Mouse (Mus musculus) liver, embryonic 14.5 days (tissue): ENCODE data around the gene Gse1. TPM values are rescaled to one million over a fixed set of nuclear protein-coding genes. Genes with fewer than 3 reads are reported as not detected.

Experiments
- ATAC-seq: fragments of 200-750 bp; cut with Nextera tagmentation; 2 replicates; pipeline ENCODE4 v1.8.0; 2017; ENCODE audit warnings: moderate number of reproducible peaks, mild to moderate bottlenecking, moderate library complexity; ENCODE audit not compliant: insufficient read depth
- DNase-seq, 3 experiments: peaks; one replicate each; pipeline ENCODE4 v3.0.0-alpha.2; 2012 to 2013; ENCODE audit warnings: low read depth in 3 of 3, low spot score in 3 of 3
- H3K27ac ChIP-seq: fragments of 300-500 bp; sonication (generic); 2 replicates; pipeline ENCODE4 v1.5.1; 2014; ENCODE audit warnings: moderate library complexity, mild to moderate bottlenecking, control low read depth, inconsistent platforms
- H3K27me3 ChIP-seq: fragments of 300-500 bp; sonication (generic); 2 replicates; pipeline ENCODE4 v1.6.1; 2014; ENCODE audit warnings: mild to moderate bottlenecking, low read length, moderate library complexity; ENCODE audit not compliant: control insufficient read depth, insufficient read depth
- H3K36me3 ChIP-seq: fragments of 300-500 bp; sonication (generic); replicated peaks from 2 replicates; pipeline ENCODE4 v1.6.1; 2014; ENCODE audit warnings: low read depth; ENCODE audit not compliant: control insufficient read depth, insufficient read depth
- H3K4me1 ChIP-seq, 2 experiments: fragments of 200-500 bp in 1 of 2; fragments of 300-500 bp in 1 of 2; sonication (generic) in 1 of 2; replicated peaks; 2 replicates each; pipeline ENCODE4 v1.6.1; 2012 to 2014; ENCODE audit warnings: antibody characterized with exemption in 1 of 2, inconsistent platforms in 1 of 2, low read length in 1 of 2; ENCODE audit not compliant: control insufficient read depth in 2 of 2, insufficient read depth in 2 of 2
- H3K4me2 ChIP-seq: fragments of 300-500 bp; sonication (generic); 2 replicates; pipeline ENCODE4 v1.6.1; 2014; ENCODE audit warnings: low read depth, mild to moderate bottlenecking, control low read depth, moderate library complexity
- H3K4me3 ChIP-seq, 2 experiments: fragments of 200-500 bp in 1 of 2; fragments of 300-500 bp in 1 of 2; sonication (generic) in 1 of 2; 2 replicates each; pipeline ENCODE4 v1.5.1; 2012 to 2014; ENCODE audit warnings: low read depth in 2 of 2, low read length in 2 of 2, mild to moderate bottlenecking in 2 of 2, control low read depth in 1 of 2, inconsistent platforms in 1 of 2, moderate library complexity in 1 of 2; ENCODE audit not compliant: insufficient read depth in 1 of 2
- H3K9ac ChIP-seq: fragments of 300-500 bp; sonication (generic); replicated peaks from 2 replicates; pipeline ENCODE4 v1.6.1; 2014; ENCODE audit warnings: mild to moderate bottlenecking, control low read depth, moderate library complexity
- H3K9me3 ChIP-seq: fragments of 300-500 bp; sonication (generic); 2 replicates; pipeline ENCODE4 v1.6.1; 2016; ENCODE audit warnings: low read length, mixed read lengths; ENCODE audit not compliant: control insufficient read depth
- CTCF ChIP-seq: IDR thresholded peaks from 2 replicates; pipeline ENCODE4 v1.5.1; 2016; ENCODE audit warnings: antibody characterized with exemption, low read depth, control low read depth
- EP300 ChIP-seq: IDR thresholded peaks from 2 replicates; pipeline ENCODE4 v1.6.1; 2016; ENCODE audit warnings: antibody characterized with exemption, low read depth
- WGBS: fragments of 180-500 bp; shearing (Covaris S2); extraction: QIAGEN DNeasy Blood & Tissue Kit; methylation state at CpG from one replicate; pipeline ENCODE4 v1.1.7; 2014; ENCODE audit not compliant: insufficient replicate concordance; 5-methylcytosine and 5-hydroxymethylcytosine counted together
- polyA plus RNA-seq, 2 experiments: library from polyadenylated mRNA; depleted of rRNA in 1 of 2; stranded (reverse) in 1 of 2; unstranded in 1 of 2; fragments of >200 nt; fragmentation: Nextera tagmentation in 1 of 2; extraction: Ambion mirVana in 1 of 2; gene quantifications; 2 replicates each; pipeline versions ENCODE4 v1.2.1 to v1.2.3; 2012 to 2014

Gene Gse1
- polyA plus RNA-seq, 2 experiments = 11.4 to 14.9 TPM

DNA sequence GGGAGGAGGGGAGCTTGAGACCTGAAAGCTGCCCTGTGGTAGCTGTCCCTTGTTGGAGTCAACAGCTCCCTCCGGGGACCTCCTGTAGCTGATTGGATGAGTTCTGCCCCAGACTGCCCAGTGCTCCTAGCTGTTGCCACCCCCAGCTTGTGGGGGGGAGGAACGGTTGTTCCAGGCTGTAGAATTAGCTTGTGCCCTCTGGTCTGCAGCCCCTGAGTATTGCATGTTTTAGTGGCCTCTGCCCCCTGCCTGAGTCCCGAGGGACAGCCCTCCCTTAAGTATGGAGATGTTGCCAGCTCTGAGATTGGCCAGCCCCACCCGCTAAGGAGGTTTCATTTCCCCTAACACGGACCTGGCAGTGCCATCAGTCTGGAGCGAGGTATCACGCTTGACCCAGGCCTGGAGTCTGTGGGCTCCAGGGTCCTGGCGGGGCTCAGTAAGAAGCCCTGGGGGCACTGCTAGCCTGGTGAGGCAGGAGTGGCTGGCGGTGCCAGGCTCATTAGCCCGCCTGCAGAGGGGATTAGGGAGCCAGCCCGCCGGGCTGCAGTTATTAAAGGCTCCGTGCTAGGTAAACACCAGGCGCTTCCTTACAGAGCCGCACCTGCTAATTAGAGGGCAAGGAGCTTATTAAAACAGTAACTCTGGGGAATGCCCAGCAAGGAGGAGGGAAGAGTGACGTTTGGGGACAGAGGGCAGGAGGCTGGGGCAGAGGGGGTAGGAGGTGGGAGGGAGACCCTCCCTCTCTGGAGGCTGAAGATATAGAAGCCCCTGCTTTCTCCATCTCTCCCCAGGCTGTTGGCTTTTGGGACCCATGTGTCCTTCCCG lies 107.2 kb downstream of the Gse1 start:
- Histone ChIP-seq H3K36me3 (no peaks in the 10 kb centered on the region), H3K4me2 (peak overlapping the region; percentile 68), H3K9me3 (no peaks in the 10 kb centered on the region), H3K4me1 (peaks cover 15 to 31% of the 10 kb centered on the region in 2 experiments), H3K4me3 (peak overlapping the region in 1 of 2 experiments; percentile 26; a peak in 2 of 4 replicates), H3K9ac (peak overlapping the region; percentile 44), H3K27me3 (no peaks in the 10 kb centered on the region), H3K27ac (no peak overlapping the region)
- 4% methylated on average over 17 of the region's 17 CpGs for WGBS
- ATAC-seq = no peak
- no peak for TF ChIP-seq EP300
- DNase-seq = no peak

DNA sequence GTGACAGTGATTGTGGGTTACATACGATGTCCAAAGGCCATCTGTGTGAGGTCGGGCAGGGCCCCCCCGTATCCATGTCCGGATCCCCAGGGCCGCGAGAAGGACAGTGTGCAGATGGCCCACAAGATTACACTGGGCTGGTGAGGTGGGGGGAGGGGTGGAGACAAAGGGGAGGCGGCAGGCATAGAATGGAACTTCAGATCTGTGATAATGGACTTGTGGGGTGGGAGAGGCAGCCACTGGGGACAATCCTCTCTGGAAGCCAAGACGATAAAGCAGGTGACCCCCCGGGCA lies 107.8 kb downstream of the Gse1 start:
- Histone ChIP-seq H3K4me3 (peak overlapping the region in 1 of 2 experiments; percentile 26; a peak in 2 of 4 replicates), H3K27me3 (no peaks in the 10 kb centered on the region), H3K27ac (no peak overlapping the region), H3K9ac (no peak overlapping the region; the same call in 1 of the 2 replicates), H3K36me3 (no peaks in the 10 kb centered on the region), H3K4me2 (peak overlapping the region; percentile 68), H3K9me3 (no peaks in the 10 kb centered on the region), H3K4me1 (peaks cover 15 to 31% of the 10 kb centered on the region in 2 experiments)
- WGBS = 3% methylated on average over 9 of the region's 9 CpGs
- TF ChIP-seq CTCF (no peak), EP300 (no peak)
- DNase-seq = no peak
- peak; percentile 61 for ATAC-seq

DNA sequence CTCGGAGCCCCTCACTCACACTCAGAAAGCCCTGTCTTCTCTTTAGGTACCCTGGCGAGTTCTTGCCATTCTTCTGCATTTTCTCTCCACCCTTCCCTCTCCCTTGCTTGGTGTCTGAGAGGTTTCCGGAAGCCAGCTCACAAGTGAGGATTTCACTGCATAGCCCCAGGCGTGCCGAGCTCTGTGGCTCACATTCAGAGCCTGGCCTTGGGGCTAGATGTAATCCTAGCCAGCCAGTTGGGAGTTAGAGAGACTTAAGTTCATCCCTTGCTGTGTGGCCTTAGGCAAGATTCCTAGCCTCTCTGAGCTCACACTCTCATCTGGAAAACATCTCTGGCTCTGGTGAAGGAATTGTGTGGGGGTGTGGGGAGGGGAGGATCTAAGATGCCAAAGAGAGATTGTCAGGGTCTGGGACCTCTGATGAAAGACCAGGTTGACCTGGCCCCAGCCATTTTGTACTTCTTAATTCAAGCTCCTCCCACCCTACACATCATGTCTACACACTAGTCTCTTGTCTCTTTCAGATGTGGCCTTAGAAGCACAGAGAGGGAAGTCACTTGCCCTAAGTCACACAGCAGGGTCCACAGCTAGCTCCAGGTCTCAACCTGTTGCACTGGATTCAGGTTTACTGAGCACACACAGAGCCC lies 108.8 kb downstream of the Gse1 start:
- DNase-seq (no peak), ATAC-seq (no peak)
- no peak for TF ChIP-seq EP300
- no peak for TF ChIP-seq CTCF
- no peak overlapping the region for H3K4me2 ChIP-seq
- no peak overlapping the region for H3K27ac ChIP-seq
- H3K4me3 ChIP-seq = no peak overlapping the region
- no peaks in the 10 kb centered on the region for H3K27me3 ChIP-seq
- 16% methylated on average over 5 of the region's 5 CpGs for WGBS
- H3K4me1 ChIP-seq = peaks cover 15 to 31% of the 10 kb centered on the region in 2 experiments
- H3K9ac ChIP-seq = no peak overlapping the region
- no peaks in the 10 kb centered on the region for H3K36me3 ChIP-seq
- no peaks in the 10 kb centered on the region for H3K9me3 ChIP-seq

DNA sequence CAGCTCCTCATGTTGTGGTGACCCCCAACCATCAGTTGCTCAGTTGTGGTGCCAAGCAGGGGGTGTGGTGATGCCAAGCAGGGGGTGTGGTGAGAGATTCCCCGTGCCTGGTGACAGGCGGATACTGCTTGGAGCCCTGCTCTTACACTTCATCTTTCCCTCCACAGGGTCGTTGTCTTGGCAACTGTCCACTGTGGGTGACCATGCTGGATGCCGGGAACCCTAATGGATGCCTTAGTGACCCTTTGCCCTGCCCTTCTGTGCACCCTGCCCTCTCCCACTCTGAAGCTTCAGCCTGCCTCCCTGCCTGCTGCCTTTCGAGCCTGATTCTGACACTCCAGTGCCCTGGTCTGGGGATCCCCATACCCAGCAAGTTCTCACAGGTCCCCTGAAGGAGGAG lies 109.4 kb downstream of the Gse1 start:
- no peak overlapping the region for H3K4me2 ChIP-seq
- 65% methylated on average over 5 of the region's 5 CpGs for WGBS
- no peak for ATAC-seq
- H3K27me3 ChIP-seq = no peaks in the 10 kb centered on the region
- peaks cover 15 to 30% of the 10 kb centered on the region in 2 experiments for H3K4me1 ChIP-seq
- no peak overlapping the region for H3K27ac ChIP-seq
- no peaks in the 10 kb centered on the region for H3K9me3 ChIP-seq
- no peaks in the 10 kb centered on the region for H3K36me3 ChIP-seq
- no peak overlapping the region for H3K4me3 ChIP-seq
- no peak for DNase-seq
- TF ChIP-seq CTCF = no peak
- no peak for TF ChIP-seq EP300
- no peak overlapping the region for H3K9ac ChIP-seq

DNA sequence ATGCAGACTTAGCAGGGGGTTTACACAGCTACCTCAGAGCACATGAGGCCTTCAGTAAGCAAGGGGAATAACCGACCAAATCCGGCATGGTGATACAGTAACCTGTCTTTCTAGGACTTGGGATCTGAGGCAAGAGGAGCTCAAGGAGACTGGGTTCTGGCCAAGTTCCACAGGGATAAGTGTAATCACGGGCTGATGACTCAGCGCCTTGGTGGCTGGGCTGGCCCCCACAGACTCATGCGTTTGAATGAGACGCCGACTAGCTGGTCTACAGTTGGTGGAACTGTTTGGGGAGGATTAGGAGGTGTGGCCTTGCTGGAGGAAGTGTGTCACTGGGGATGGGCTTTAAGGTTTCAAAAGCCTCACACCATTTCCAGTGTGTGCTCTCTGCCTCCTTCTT lies 110.4 kb downstream of the Gse1 start:
- ATAC-seq = no peak
- TF ChIP-seq EP300 (no peak), CTCF (no peak)
- Histone ChIP-seq H3K4me3 (no peak overlapping the region), H3K4me1 (peaks cover 20 to 32% of the 10 kb centered on the region in 2 experiments), H3K4me2 (no peak overlapping the region), H3K9me3 (no peaks in the 10 kb centered on the region), H3K36me3 (no peaks in the 10 kb centered on the region), H3K27me3 (no peaks in the 10 kb centered on the region), H3K27ac (no peak overlapping the region), H3K9ac (no peak overlapping the region)
- no peak for DNase-seq
- 78% methylated on average over 7 of the region's 7 CpGs for WGBS
